Mouse (Mus musculus) stomach, embryonic 14.5 days (tissue): ENCODE results near the gene Ddah2. TPM values are rescaled to one million over a fixed set of nuclear protein-coding genes. Genes with fewer than 3 reads are reported as not detected.
"Not testable (repeated sequence)": the region's sequence is repeated elsewhere in the genome, so short reads cannot be mapped to it uniquely, and the experiment has no call there.

ENCODE experiments used
- ATAC-seq: fragments of 200-750 bp; cut with Nextera tagmentation; 2 replicates; pipeline ENCODE4 v1.8.0; 2017; ENCODE audit warnings: low read depth, moderate TSS enrichment; ENCODE audit not compliant: insufficient number of reproducible peaks, insufficient read depth, low FRiP score
- H3K27ac ChIP-seq: fragments of 300-500 bp; sonication (generic); 2 replicates; pipeline ENCODE4 v1.5.1; 2014; ENCODE audit warnings: mild to moderate bottlenecking, low read length, moderate library complexity, mixed read lengths
- H3K27me3 ChIP-seq: fragments of 300-500 bp; sonication (generic); 2 replicates; pipeline ENCODE4 v1.6.1; 2014; ENCODE audit warnings: low read length, control low read depth, mixed read lengths; ENCODE audit not compliant: control insufficient read depth, insufficient read depth
- H3K36me3 ChIP-seq: fragments of 300-500 bp; sonication (generic); 2 replicates; pipeline ENCODE4 v1.6.1; 2014; ENCODE audit warnings: mild to moderate bottlenecking, control low read depth, low read length, moderate library complexity, mixed read lengths; ENCODE audit not compliant: control insufficient read depth, insufficient read depth
- H3K4me1 ChIP-seq: fragments of 300-500 bp; sonication (generic); 2 replicates; pipeline ENCODE4 v1.6.1; 2014; ENCODE audit warnings: low read length, control low read depth, mixed read lengths; ENCODE audit not compliant: control insufficient read depth, insufficient read depth
- H3K4me2 ChIP-seq: fragments of 300-500 bp; sonication (generic); replicated peaks from 2 replicates; pipeline ENCODE4 v1.6.1; 2014; ENCODE audit warnings: low read depth, low read length, control low read depth
- H3K4me3 ChIP-seq: fragments of 300-500 bp; sonication (generic); 2 replicates; pipeline ENCODE4 v1.5.1; 2014; ENCODE audit warnings: low read depth, low read length, control low read depth
- H3K9ac ChIP-seq: fragments of 300-500 bp; sonication (generic); replicated peaks from 2 replicates; pipeline ENCODE4 v1.6.1; 2014; ENCODE audit warnings: low read depth, mild to moderate bottlenecking, control low read depth, low read length, moderate library complexity, mixed read lengths
- H3K9me3 ChIP-seq: fragments of 300-500 bp; sonication (generic); 2 replicates; pipeline ENCODE4 v1.6.1; 2016; ENCODE audit warnings: low read depth, low read length, control low read depth; ENCODE audit not compliant: control insufficient read depth
- WGBS: fragments of 180-500 bp; shearing (Covaris S2); extraction: QIAGEN DNeasy Blood & Tissue Kit; methylation state at CpG from one replicate; pipeline ENCODE4 v1.1.7; 2014; 5-methylcytosine and 5-hydroxymethylcytosine counted together
- polyA plus RNA-seq: library from polyadenylated mRNA; unstranded; fragments of >200 nt; fragmentation: Nextera tagmentation; extraction: Ambion mirVana; gene quantifications from 2 replicates; pipeline ENCODE4 v1.2.1, GENCODE M21; 2014

Gene Ddah2
- polyA plus RNA-seq, 1 experiment from 2014 or later, result 322 TPM

DNA sequence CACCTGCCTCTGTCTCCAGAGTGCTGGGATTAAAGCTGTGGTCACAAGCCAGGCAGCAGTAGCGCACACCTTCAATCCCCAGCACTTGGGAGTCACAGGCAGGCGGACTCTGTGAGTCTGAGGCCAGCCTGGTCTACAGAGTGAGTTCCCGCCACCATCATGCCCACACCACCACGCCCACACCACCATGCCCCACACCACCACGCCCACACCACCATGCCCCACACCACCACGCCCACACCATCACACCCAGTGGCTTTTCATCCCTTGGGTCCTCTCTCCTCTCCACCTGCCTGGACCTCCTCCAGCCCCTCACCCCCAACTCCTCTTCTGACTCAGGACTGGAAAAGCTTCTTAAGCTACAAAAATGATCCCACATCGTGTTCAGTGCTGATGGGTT lies 27.0 kb upstream of the Ddah2 start:
- H3K36me3 ChIP-seq, result no peaks in the 10 kb centered on the region
- no peak overlapping the region for H3K9ac ChIP-seq
- H3K9me3 ChIP-seq, result no peaks in the 10 kb centered on the region
- no peak for ATAC-seq
- H3K27ac ChIP-seq, result no peak overlapping the region
- no peak overlapping the region for H3K4me3 ChIP-seq
- H3K4me2 ChIP-seq, result no peak overlapping the region
- H3K4me1 ChIP-seq, result peaks cover 11% of the 10 kb centered on the region; the same call in 1 of the 2 replicates
- no peaks in the 10 kb centered on the region for H3K27me3 ChIP-seq
- 73% methylated on average over 7 of the region's 7 CpGs for WGBS

DNA sequence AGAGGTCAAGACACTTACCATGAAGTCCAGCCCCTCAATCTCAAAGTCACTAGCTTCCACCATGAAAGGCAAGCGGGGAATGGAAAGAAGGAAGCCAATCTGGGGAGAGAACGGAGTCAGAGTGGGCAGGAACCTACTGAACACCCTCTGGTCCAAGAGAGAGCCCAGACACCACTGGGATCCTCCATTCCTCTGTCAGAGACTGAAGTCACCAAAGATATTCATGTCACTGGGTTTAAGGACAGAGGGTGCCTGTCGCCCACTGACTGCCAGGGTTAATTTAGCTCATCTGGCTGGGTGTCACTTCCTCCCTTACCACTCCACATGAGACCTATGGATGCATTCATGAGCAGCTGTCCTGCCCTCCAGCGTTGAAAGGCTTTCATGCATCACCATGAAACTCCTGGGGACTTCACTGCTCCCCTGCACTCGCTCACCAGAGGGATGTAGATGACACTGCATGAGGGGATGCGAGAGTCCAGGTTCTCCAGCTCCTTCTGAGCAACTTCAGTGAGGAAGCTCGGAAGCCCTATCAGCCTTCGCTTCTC lies 26.4 kb upstream of the Ddah2 start:
- Histone ChIP-seq H3K9me3 (no peaks in the 10 kb centered on the region), H3K27ac (no peak overlapping the region), H3K4me3 (no peak overlapping the region), H3K36me3 (no peaks in the 10 kb centered on the region), H3K4me2 (no peak overlapping the region), H3K4me1 (peaks cover 11% of the 10 kb centered on the region; the same call in 1 of the 2 replicates), H3K27me3 (no peaks in the 10 kb centered on the region), H3K9ac (no peak overlapping the region)
- no peak for ATAC-seq
- WGBS, result 65% methylated on average over 8 of the region's 8 CpGs

DNA sequence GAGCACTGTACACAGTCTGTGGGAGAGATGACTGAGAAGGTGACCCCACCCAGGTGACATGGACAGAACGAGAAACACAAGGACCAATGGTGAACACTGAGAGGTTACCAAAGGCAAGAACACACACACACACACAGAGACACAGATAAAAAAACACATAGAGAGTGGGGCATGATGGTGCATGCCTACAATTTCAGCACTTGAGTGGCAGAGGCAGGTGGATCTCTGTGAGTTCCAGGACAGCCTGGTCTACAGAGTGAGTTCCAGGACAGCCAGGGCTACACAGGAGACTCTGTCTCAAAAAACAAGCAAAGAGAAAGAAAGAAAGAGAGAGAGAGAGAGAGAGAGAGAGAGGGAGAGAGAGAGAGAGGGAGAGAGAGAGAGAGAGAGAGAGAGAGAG lies 25.1 kb upstream of the Ddah2 start:
- H3K4me1 ChIP-seq, H3K27me3 ChIP-seq, H3K36me3 ChIP-seq, ATAC-seq, H3K27ac ChIP-seq, H3K9ac ChIP-seq, H3K9me3 ChIP-seq, H3K4me3 ChIP-seq, H3K4me2 ChIP-seq: not testable (repeated sequence)
- 71% methylated on average over 1 of the region's 1 CpGs for WGBS

DNA sequence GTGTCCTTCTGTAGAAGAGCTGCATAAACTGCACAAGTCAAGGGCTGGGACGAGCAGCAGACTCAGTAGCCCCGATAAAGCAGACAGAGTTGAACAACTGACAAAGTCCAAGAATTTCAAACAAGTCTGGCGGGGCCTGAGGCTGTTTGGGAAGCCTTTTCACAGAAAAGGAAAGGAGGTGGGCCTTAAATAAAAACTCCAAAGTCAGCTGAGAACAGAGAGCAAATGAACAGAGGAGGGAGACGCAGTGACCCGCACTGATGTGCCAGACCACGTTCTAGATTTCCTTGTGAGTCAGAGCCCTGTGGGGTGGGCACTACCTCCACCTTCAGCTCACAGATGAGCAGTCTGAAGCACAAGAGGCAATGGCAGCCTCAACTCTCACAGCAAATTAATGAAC lies 23.9 kb upstream of the Ddah2 start:
- Histone ChIP-seq H3K9ac (no peak overlapping the region), H3K4me1 (0 out of 2 replicates have a peak, but pooled peaks cover 2% of the 10 kb centered on the region), H3K4me3 (no peak overlapping the region), H3K36me3 (no peaks in the 10 kb centered on the region), H3K27me3 (no peaks in the 10 kb centered on the region), H3K9me3 (no peaks in the 10 kb centered on the region), H3K27ac (no peak overlapping the region), H3K4me2 (no peak overlapping the region)
- WGBS, result 59% methylated on average over 6 of the region's 6 CpGs
- no peak for ATAC-seq

DNA sequence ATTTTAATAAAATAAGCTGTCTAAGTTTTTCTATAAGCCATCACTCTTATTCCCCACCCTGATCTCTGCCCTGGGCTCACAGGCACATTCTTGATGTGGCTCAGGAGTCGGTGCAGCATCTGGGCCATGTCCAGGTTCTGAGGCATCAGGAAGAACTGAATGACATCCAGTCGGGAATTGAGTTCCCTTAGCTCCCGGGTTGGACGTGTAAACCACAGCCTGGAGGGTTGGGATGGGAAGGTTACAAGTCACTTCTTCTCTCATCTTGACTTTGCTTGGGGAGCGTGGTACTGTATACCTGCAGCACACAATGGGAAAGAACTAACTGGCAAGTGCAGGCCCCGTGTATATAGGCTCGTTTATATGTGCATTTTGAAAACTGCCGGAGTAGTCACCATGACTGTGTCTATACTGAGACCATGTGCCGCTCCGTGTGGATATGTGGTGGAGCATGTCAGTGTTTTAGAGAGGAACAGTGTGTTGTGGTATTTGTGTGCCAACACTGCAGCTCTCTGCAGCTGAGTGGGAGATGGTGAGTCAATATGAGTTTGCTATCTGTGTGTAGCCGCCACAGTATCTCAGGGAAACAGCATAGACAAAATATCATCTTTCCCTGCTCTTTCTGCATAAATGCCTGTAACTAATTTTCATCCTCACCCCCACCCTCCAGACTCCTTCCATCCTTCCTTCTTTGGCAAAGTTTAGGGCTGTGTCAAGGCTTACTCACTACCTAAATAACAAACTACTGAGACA lies 19.5 kb upstream of the Ddah2 start:
- Histone ChIP-seq H3K27me3 (no peaks in the 10 kb centered on the region), H3K4me1 (no peaks in the 10 kb centered on the region), H3K4me3 (no peak overlapping the region), H3K9ac (no peak overlapping the region), H3K4me2 (no peak overlapping the region), H3K9me3 (no peaks in the 10 kb centered on the region), H3K36me3 (no peaks in the 10 kb centered on the region), H3K27ac (no peak overlapping the region)
- 77% methylated on average over 11 of the region's 11 CpGs for WGBS
- ATAC-seq, result no peak

DNA sequence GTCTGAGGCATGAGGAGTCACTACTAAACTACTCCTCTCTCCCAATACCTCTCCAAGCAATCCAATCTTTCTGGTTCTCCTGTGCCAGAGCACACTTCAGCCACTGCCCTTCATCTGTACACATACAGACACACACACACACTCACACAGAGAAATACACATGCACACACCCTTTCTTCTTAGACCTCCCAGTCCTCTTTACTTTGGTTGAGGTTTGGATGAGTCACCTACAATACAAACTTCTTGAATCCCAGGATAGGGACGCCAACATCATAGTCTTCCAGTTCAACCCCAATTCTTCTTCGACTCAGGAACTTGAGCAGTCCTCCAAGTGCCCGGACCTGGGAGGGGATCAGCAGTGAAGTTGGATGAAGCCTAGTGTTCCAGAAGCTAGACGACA lies 15.0 kb upstream of the Ddah2 start:
- H3K4me3 ChIP-seq, result no peak overlapping the region
- WGBS, result 73% methylated on average over 4 of the region's 4 CpGs
- H3K4me2 ChIP-seq, result no peak overlapping the region
- no peaks in the 10 kb centered on the region for H3K27me3 ChIP-seq
- no peak overlapping the region for H3K9ac ChIP-seq
- peaks cover 26% of the 10 kb centered on the region for H3K4me1 ChIP-seq
- H3K27ac ChIP-seq, result peak overlapping the region; percentile 67; the same call in 1 of the 2 replicates
- no peak for ATAC-seq
- H3K36me3 ChIP-seq, result no peaks in the 10 kb centered on the region
- H3K9me3 ChIP-seq, result no peaks in the 10 kb centered on the region

DNA sequence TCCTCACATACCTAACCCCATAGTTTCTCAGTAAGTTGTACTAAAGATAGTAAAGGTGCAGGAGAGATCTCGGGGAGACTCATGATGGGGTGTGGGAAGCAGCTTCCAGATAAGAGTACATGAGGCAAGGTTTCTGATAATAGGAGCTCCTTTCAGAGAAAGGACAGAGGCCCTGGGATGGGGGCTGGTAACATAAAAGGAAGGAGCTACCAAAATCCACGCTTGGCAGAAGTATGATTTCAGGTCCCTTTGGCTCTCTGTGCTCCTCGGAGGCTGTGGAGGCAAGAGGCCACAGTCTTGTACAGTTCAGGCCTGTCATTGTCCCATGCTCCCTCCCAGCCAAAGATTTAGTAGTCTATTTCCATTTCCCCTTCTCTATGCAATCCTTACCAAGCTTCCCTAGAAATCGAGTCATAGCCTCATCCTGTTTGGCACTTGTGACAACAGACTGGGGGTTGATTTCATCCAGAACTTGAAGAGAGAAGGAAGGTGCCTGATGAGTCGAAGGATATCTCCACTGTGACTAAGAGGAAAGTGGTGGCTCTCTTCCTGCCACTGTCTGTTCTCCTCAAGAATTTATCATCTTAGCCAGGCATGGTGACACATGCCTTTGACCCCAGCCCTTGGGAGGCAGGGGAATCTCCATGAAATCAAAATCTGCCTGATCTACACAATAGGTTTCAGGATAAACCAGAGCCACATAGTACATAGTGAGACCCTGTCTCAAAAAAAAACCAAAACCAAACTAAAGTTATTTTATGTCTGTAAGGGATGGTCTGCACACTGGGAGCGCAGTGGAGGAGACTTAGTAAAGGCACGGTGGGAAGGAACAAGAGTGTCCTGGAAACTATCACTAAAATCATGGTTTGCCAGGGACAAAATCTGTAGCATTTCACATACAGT lies 13.7 kb upstream of the Ddah2 start:
- Histone ChIP-seq H3K27ac (no peak overlapping the region; the same call in 1 of the 2 replicates), H3K4me1 (peaks cover 35% of the 10 kb centered on the region), H3K4me3 (peak overlapping the region; percentile 61), H3K4me2 (peak overlapping the region; percentile 98), H3K27me3 (no peaks in the 10 kb centered on the region), H3K9ac (no peak overlapping the region), H3K9me3 (no peaks in the 10 kb centered on the region), H3K36me3 (no peaks in the 10 kb centered on the region)
- 78% methylated on average over 7 of the region's 7 CpGs for WGBS
- no peak for ATAC-seq

DNA sequence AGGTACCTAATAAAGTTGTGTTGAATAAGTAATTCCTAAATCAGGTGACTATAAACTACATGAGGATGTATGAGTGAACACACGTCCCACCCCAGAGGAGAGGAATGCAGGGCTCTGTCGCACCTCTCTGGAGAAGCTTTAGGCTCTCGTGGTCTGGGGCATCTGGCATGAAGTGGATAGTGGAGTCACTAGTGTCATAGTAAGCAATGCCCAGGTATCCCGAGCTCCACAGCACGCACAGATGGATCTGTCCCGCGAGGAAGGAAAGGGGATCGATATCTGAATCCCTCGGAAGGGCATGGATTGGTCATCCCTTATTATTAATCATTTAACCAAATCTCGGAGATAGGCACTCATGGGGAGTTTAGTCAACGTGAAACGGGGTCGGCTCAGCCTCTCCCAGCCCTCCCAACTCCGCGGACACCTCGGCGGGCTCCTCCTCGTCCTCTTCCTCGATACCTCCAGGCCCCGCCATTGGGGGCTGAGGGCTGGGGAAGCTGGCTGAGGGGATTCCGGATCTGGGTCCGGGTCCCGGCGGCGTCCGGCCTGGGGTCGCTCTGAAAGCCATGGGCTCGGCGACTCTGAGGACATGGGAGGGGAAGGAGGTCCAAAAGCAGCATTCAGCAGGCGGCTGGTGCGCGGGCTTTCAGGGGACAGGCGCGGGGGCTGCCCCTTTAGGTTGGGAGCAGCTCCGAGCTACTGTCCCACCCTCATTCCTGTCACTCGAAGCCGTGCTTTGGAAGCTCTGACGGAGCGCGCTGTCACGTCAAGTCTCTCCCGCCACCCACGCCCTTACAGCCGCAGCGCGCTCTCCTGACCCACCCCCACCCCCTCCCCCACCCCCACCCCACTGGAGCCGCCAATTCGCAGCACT lies 12.8 kb upstream of the Ddah2 start:
- Histone ChIP-seq H3K27ac (peak overlapping the region; percentile 100), H3K27me3 (no peaks in the 10 kb centered on the region), H3K9me3 (no peaks in the 10 kb centered on the region), H3K36me3 (no peaks in the 10 kb centered on the region), H3K4me1 (peaks cover 35% of the 10 kb centered on the region), H3K4me3 (peak overlapping the region; percentile 61), H3K9ac (peak overlapping the region; percentile 92), H3K4me2 (peak overlapping the region; percentile 98)
- 4% methylated on average over 43 of the region's 48 CpGs for WGBS
- ATAC-seq, result no peak
